Mouse (Mus musculus) ES-Bruce4 (cell line): ENCODE results near the gene Krtap1-5.

ENCODE experiments used
- CTCF ChIP-seq: IDR thresholded peaks from one replicate; pipeline ENCODE4 v1.8.1; 2011; ENCODE audit warnings: low read depth, low read length
- EP300 ChIP-seq: IDR thresholded peaks from 2 replicates; pipeline ENCODE4 v1.6.1; 2011; ENCODE audit warnings: low read depth, low read length; ENCODE audit not compliant: insufficient read depth
- POLR2A ChIP-seq: IDR thresholded peaks from one replicate; pipeline ENCODE4 v1.8.1; 2011; ENCODE audit warnings: low read length; ENCODE audit not compliant: insufficient read depth

DNA sequence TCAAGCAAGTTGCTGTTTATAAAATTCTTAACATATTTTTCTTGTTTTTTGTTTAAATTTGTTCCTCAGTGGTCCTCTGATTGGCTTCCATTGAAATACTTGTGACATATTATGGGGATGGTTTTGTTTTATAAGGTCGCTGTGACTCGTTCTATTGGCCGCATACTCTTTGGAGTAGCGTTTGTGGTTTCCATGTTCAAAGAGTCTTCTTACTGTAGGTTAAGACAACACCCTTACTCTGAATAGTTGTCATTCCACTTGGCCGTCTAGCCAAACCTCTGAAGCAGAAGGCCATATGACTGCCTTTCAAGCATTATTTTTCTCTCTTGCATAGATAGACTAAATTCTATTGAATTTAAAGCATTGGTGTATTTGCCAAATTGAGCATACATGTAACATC lies 235 bp upstream of the Krtap1-5 start:
- TF ChIP-seq POLR2A (no peak), EP300 (no peak), CTCF (no peak)
